Mouse (Mus musculus) natural killer cell, adult 2 months (primary cell): ENCODE measurements at regions not wholly inside any gene's neighbourhood (a gene's known extent, or its start where the extent isn't known, plus 50 kb on each side); places are given as distances from the start of the nearest gene placed in this dataset.

Experiments used
- DNase-seq, 2 experiments: peaks; one replicate each; pipeline ENCODE4 v3.0.0; 2022; ENCODE audit warnings: low spot score in 2 of 2

- DNase-seq: no peak
Measured at GRCm38 (mm10) chr13:63699624-63700023, 115.4 kb upstream of the Ercc6l2 start.

DNA sequence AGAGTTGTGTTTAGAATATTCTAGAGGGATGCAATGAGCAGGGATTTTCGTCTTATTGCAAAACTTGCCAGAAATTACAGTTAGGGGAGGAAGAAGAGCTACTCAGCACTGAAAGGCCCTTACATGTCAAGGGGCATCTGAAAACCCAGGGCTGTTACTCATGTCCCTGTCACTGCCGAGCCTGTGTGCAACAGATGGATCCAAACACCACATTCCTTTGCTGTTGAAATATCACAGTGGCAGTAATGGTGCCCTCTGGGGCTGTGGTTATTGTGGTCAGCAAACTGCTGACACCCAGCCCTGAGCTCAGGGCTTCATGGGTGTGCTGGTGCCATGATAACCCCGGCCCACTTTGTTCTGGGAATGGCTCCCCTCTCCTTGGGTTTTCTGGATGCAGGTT lies 114.3 kb upstream of the Ercc6l2 start:
- DNase-seq: peak; percentile 10 to 19

GRCm38 (mm10) chr13:63701199-63702175 lies 113.6 kb upstream of the Ercc6l2 start:
- DNase-seq: peak; percentile 62 to 70

GRCm38 (mm10) chr13:63708567-63708966 lies 106.5 kb upstream of the Ercc6l2 start:
- no peak for DNase-seq

DNA sequence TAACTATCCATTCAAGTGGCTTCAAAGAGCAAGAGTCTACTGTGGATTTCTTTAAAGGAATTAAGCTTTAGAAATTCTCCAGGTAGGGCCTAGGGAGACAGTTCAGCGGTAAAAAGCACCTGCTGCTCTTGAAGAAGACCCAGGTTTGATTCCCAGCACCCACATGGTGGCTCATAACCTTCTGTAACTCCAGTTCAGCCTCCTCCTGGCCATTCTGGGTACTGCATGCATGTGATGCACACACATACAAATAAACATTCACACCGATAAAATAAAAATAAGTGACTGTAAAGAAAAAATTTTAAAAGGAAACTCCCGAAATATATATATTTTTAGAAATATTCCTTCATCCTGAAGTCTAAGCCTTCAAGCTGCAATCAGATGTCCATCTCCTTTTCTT lies 101.9 kb upstream of the Ercc6l2 start:
- DNase-seq: no peak

DNA sequence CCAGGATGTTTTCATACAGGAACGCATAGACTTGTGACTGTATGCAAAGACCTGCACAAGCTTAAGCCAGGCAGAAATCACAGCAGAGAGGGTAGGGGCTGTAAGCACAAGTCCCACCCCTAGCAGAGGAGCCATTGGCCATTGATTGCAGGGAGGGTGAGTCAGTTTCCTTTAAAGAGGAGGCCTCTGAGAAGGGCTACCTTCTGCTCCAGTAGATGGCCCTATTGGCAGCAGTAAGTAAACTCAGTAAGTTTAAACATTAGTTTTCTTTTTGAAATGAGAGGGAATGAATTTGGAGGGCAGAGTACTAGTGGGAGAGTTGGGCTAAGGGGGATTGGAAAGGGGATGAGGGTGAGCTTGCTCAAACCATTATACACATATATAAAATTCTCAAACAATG lies 98.5 kb upstream of the Ercc6l2 start:
- DNase-seq: no peak

GRCm38 (mm10) chr13:63717249-63717648 lies 97.8 kb upstream of the Ercc6l2 start:
- no peak for DNase-seq

- no peak for DNase-seq
Measured at GRCm38 (mm10) chr13:63718782-63719181, 96.3 kb upstream of the Ercc6l2 start.

DNA sequence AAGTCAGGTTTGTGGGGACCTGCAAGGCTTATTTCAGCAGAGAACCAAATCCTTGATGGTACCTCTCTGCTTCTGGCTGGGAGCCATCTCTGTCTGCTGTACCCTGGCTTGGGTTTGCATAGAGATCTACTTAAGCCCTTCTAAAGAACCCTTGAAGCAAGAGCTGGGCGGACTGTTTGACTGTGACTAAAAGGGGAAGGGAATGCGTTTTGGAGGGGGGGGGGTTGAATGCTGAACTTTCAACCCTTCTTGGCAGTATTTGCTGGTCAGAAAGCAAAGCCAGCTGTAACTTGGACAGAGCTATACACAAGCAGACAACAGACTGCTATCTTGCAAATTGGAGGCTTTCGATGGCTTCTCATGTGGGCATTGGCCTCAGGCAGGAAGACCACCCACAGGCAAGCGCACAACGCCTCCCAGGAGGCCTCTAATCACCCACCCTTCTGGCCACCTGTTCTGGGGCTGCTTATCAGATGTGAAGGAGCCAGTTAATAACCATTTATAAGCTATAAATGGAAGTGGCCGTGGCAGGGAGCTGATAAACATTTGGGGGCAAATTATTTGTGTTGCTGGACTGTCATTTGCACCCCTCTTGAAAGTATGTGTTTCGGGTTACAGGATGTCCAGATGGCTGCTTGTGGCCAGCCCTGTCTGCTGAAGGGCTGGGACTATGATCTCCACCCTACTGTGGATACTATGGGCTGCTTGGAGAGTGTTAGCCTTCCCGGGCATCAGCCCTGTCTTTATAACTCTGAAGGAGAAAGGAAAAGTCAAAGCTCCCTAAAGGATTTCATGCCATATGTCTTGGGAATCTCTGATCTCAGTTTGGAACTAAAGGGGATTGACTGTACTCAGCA lies 95.5 kb upstream of the Ercc6l2 start:
- DNase-seq: no peak

- DNase-seq: no peak
Measured at GRCm38 (mm10) chr13:63720610-63721009, 94.4 kb upstream of the Ercc6l2 start.

GRCm38 (mm10) chr13:63721011-63721625 lies 93.9 kb upstream of the Ercc6l2 start:
- no peak for DNase-seq

DNA sequence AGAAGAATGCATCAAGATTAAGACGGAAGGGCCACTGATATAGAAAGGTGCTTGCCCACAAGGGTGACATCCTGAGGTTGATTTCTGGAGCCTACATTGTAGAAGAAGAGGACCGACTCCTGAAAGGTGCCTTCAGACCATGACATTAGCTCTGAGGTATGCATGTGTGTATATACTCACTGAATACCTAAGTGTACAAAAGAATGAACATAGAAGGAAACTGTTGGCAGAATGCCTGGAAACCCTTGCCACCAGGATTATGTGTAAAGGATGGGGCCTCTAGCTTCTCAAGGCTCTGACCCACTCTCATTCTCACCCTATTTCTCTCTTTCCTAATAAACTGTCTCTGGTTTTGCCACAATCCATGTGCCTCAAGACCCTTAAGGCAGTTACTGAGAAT lies 90.7 kb upstream of the Ercc6l2 start:
- DNase-seq: no peak

DNA sequence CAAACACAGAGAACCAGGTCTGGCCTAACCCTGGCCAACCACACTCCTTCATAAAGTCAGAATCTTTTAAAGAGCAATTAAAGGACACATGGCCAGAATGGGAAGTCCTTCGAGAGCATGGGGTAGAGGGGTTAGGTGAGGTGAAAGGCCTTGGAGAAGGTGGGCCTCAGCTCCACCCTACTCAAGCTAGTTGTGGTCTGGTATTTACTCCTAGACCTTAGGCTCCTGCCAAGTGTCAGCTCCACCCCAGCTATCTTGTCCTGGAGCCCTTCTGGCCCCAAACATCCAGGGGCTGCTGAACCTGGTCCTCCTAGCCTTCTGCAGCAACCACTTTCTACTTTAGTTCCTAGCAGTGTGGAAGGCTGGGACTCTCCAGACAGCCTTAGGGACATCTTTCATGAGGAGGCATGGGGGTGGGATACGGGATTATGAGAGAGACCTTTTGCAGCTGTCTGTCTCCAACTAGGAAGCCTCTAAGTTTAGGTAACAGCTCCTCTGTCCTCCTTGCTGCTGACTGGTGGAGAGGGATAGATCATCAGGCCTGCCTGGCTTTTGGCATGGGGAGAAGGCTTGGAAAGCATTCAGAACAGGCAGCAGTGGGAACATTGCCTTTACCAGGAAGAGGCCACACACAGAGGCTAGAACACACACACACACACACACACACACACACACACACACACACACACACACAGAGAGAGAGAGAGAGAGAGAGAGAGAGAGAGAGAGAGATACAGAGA lies 90.0 kb upstream of the Ercc6l2 start:
- no peak for DNase-seq

- DNase-seq: no peak
Measured at GRCm38 (mm10) chr13:63726035-63726434, 89.0 kb upstream of the Ercc6l2 start.

DNA sequence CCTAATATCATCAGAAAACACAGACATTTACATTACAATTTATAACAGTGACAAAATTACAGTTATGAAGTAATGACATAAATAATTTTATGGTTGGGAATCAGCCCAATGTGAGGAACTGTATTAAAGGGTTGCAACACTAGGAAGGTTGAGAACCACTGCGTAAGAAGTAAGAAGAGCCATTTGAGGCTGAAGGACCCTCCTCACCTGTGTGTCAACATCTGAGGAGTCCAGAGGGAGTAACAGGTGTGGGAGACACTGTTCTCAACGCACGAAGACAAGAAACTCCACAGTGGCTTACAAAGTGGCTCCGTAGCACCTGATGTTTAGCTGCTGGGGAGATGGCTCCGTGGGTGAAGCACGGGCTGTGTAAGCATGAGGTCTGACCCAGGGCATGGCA lies 88.5 kb upstream of the Ercc6l2 start:
- no peak for DNase-seq

DNA sequence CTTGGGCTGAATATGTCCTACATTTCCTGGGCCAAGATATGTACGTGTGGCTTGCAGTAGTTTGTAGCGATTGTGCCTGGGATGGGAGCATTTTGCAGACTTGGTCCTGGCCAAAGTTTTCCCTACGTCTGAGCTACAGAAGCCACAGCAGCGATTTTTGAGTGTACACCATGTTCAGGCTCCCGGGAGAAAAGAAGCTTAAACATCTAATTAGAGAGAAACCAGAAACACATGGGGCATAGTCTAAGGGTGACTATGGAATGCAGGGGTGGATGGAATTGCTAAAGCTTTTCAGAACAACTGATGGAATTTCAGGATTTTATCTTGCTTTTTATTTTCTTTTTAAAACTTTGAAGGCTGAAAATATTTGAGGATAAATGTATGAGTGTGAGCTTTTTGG lies 79.3 kb upstream of the Ercc6l2 start:
- no peak for DNase-seq

DNA sequence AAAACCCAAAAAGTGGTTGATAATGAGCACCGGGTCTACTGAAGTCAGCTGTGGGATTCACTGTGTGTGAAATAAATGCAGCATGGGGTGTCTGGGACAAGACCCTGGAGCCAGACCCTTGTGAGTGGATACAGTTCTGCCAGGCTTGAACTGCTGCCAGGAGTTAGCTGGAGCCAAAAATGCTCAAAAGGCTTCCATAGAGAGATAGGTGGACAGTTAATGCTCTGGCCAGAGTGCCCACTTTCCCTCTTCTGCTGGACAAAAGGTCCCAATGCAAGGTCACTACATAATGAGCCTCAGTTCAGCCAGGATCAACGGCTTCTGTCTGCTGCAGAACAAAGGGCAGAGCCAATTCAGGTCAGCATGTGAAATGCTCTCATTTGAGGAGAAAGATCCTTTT lies 73.2 kb upstream of the Ercc6l2 start:
- DNase-seq: no peak

GRCm38 (mm10) chr13:63748788-63749187 lies 66.3 kb upstream of the Ercc6l2 start:
- no peak for DNase-seq

DNA sequence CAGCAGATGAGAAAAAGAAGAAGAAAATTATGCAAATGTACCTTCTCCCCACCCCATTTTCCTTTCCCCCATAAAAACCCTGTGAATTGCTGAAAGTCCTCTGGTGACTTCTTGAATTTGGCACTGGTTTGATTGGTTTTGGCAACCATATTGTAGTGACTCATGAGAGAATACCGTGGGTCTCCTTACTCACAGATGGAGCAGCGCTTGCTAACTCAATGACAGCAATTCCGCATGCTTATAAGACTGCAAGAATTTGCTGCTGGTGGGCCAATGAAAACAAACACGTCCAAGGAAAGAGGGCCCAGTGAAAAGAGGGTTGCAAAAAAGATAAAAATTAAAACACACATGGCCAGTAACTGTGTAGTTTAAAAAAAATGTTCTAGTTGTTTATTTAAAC lies 65.0 kb upstream of the Ercc6l2 start:
- no peak for DNase-seq

GRCm38 (mm10) chr13:63751196-63751595 lies 63.8 kb upstream of the Ercc6l2 start:
- DNase-seq: no peak

DNA sequence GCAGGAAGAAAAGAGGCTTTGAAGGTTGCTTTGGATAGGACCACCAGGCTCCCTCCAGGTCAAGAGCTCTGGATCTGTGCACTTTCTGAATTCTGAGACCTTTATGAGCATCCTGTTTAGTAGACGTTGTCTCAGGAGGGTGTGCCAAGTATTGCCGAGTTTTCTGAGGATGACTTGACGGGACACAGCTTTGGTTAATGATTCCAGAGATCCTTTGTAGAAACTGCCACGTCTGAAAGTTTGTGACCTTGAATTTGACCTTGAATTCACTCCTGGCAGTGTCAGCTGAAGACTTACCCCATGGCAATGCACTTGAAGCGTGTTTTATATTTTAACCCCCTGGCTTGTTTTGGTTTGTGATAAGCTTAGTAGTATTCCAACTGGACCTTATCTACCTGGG lies 58.0 kb upstream of the Ercc6l2 start:
- DNase-seq: no peak

DNA sequence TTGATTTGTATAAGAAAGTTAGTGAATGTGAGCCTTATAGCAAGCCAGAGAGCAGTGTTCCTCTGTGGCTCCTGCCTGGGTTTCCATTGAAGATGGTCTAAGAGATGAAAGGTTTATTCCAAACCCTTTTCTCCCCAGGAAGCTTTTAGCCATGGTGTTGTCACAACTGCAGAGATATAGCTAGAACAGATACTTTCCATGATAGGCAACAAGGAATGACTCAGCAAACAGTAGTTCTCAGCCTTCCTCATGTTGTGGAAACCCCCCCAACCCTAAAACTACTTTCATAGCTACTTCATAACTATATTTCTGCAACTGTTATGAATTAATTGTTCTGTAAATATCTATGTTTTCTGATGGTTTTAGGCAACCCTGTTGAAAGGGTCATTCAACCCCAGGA lies 53.5 kb upstream of the Ercc6l2 start:
- DNase-seq: no peak
